Mouse (Mus musculus) midbrain, embryonic 11.5 days (tissue): ENCODE data around the gene Akap11. TPM values are rescaled to one million over a fixed set of nuclear protein-coding genes. Genes with fewer than 3 reads are reported as not detected.

Experiments
- ATAC-seq: fragments of 200-750 bp; cut with Nextera tagmentation; 2 replicates; pipeline ENCODE4 v1.8.0; 2017; ENCODE audit warnings: moderate TSS enrichment, moderate library complexity; ENCODE audit not compliant: low FRiP score
- DNase-seq: peaks from one replicate; pipeline ENCODE4 v3.0.0; 2015; ENCODE audit warnings: low spot score; ENCODE audit errors: missing footprints
- H3K27ac ChIP-seq: fragments of 300-500 bp; sonication (generic); 2 replicates; pipeline ENCODE4 v1.5.1; 2014; ENCODE audit warnings: low read depth, low read length
- H3K27me3 ChIP-seq: fragments of 300-500 bp; sonication (generic); 2 replicates; pipeline ENCODE4 v1.6.1; 2014; ENCODE audit warnings: mild to moderate bottlenecking, low read length, moderate library complexity, mixed read lengths; ENCODE audit not compliant: control insufficient read depth, insufficient read depth
- H3K36me3 ChIP-seq: fragments of 300-500 bp; sonication (generic); 2 replicates; pipeline ENCODE4 v1.6.1; 2014; ENCODE audit warnings: mild to moderate bottlenecking, low read length, moderate library complexity, mixed read lengths; ENCODE audit not compliant: control insufficient read depth, insufficient read depth
- H3K4me1 ChIP-seq: fragments of 300-500 bp; sonication (generic); 2 replicates; pipeline ENCODE4 v1.6.1; 2014; ENCODE audit warnings: low read length; ENCODE audit not compliant: control insufficient read depth, insufficient read depth
- H3K4me2 ChIP-seq: fragments of 300-500 bp; sonication (generic); 2 replicates; pipeline ENCODE4 v1.6.1; 2014; ENCODE audit warnings: mild to moderate bottlenecking, moderate library complexity
- H3K4me3 ChIP-seq: fragments of 300-500 bp; sonication (generic); 2 replicates; pipeline ENCODE4 v1.5.1; 2014; ENCODE audit warnings: low read depth, low read length
- H3K9ac ChIP-seq: fragments of 300-500 bp; sonication (generic); 2 replicates; pipeline ENCODE4 v1.6.1; 2014; ENCODE audit warnings: low read length
- H3K9me3 ChIP-seq: fragments of 300-500 bp; sonication (generic); 2 replicates; pipeline ENCODE4 v1.6.1; 2016; ENCODE audit warnings: low read length; ENCODE audit not compliant: control insufficient read depth
- WGBS: fragments of 180-500 bp; shearing (Covaris S2); extraction: QIAGEN DNeasy Blood & Tissue Kit; methylation state at CpG from one replicate; pipeline ENCODE4 v1.1.7; 2014; 5-methylcytosine and 5-hydroxymethylcytosine counted together
- polyA plus RNA-seq: library from polyadenylated mRNA; unstranded; fragments of >200 nt; fragmentation: Nextera tagmentation; extraction: Ambion mirVana; gene quantifications from 2 replicates; pipeline ENCODE4 v1.2.1, GENCODE M21; 2014

The Akap11 gene
- polyA plus RNA-seq, 1 experiment from 2014 or later: 17.6 TPM

DNA sequence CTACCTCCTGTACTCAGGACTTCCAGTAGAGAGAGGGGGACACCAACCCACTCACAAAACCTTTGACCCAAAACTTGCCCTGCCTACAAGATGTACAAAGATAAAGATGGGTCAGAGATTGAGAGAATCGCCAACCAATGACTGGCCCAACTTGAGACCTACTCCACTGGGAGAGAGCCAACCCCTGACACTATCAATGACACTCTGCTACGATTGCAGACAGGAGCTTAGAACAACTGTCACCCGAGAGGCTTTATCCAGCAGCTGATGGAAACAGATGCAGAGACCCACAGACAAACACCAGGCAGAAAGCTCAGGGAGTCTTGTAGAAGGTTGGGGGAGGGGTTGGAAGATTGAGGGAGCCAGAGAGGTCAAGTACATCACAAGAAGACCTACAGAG, 89.1 kb downstream of the Akap11 start:
- DNase-seq (no peak), ATAC-seq (no peak)
- Histone ChIP-seq H3K4me2 (no peak overlapping the region), H3K4me1 (no peaks in the 10 kb centered on the region), H3K9ac (no peak overlapping the region), H3K27ac (no peak overlapping the region), H3K27me3 (no peaks in the 10 kb centered on the region), H3K9me3 (no peaks in the 10 kb centered on the region; the same call in 1 of the 2 replicates), H3K4me3 (no peak overlapping the region), H3K36me3 (no peaks in the 10 kb centered on the region)
- 81% methylated on average over 3 of the region's 3 CpGs for WGBS

Other genes starting within 250 kb of the Akap11 start
- 0.07 and 0.10 TPM in 2 replicates for gene Tnfsf11, start 228.8 kb downstream of the Akap11 start, polyA plus RNA-seq
- gene Dgkh, start 196.0 kb upstream of the Akap11 start, polyA plus RNA-seq: 1.7 and 1.8 TPM in 2 replicates